Mouse (Mus musculus): ENCODE measurements around the gene Ntrk3.
A peak's percentile ranks its signal among the peaks of the same experiment; 100 is the strongest.

Gene Ntrk3

DNA sequence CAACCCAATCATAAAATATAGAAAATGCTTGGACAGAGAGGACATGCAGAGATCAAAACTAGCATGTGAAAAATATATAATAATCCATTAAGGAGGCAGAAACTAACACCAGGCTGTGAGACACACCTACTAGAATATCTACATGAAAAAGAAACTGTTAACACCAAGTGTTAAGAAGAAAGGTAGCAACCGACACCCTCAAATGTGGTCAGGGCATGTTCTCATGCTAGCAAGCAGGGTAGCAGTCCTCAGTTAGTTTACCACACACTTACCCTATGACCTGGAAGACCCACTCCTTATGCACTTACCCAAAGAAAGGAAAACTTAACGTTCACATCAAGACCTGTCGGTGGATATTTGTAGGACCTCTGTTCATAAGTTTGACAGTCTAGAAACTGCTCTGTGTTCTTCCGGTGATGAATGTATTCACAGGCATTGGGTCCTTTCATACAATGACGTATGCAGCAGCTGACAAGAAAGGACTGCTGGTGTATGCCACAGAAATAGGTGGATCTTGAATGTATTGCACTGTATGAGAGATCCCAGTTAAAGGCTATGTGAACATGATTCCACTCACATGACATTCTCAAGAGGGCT lies at the start of gene Ntrk3:
Gene Ntrk3, minus strand, starts transcription at position 399 of the 597 bp plus-strand sequence.
- DNase-seq (ENCODE audit: inconsistent ontology term) = no peak

DNA sequence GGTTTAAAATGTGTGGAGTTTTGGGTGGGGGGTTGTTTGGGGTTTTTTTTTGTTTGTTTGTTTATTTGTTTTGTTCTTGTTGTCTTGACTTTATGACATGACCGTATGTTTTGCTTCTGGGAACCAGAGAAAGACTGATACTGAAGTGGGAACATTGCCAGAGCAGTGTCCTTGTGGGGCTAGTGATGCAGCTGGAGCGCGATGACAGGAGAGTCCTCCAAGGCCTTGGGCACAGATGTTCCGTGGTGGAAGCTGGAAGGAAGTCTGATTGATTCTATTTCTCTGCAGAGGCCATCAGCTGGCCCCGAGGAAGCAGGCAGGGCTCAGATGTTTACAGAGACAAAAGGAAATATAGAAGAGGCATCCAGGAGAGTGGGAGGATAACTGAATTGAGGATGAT lies 48.1 kb upstream of the Ntrk3 start:
- no peak for DNase-seq (ENCODE audit: inconsistent ontology term)

DNA sequence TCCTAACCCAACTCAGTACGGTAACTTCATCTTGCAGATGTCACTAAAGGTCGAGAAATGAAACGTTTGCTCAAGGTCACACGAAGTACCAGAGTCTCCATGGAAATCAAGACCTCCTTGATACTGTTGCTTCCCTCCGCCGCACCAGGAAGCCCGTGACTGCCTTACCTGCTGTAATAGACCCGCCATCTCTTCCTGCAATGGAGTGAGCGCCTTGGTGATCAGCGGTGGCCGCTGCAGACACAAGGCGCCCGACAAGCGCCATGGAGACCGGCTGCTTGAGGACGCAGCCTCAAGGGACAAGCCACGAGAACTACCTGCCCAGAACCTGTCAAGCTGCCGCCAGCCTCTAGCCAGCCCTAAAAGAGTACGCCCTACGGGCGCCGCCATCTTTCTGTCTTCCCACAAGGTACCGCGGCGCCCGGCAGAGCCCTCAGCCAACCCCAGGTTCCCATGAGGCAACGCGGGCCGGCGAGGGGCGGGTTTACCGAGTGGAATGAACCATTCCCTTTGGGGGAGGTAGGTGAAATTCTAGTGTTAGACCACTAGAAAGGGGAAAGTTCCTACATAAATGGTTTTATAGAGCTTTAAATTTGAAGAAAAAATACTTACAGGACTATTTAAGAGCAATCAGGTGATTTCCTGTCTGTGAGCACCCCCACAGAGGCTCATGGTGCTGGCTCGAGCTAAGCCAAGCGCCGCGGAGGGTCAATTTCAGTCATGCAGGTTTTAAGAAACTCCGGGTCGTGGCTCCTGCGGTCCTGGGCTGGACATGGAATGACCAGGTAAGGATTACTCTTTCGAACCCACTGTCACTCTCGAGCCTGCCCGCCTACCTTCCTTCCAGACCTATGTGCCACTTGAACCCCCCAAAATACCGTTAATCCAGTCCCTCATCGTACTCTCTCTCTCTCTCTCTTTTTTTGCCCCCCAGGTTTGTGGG lies 45.1 kb upstream of the Ntrk3 start, which contains the start of the genes Mrps11 and Mrpl46:
Gene Mrps11, plus strand, starts transcription at position 481 of the 943 bp plus-strand sequence.
Gene Mrpl46, minus strand, starts transcription at position 893 of the 943 bp plus-strand sequence.
- DNase-seq (ENCODE audit: inconsistent ontology term) = peak; percentile 90

DNA sequence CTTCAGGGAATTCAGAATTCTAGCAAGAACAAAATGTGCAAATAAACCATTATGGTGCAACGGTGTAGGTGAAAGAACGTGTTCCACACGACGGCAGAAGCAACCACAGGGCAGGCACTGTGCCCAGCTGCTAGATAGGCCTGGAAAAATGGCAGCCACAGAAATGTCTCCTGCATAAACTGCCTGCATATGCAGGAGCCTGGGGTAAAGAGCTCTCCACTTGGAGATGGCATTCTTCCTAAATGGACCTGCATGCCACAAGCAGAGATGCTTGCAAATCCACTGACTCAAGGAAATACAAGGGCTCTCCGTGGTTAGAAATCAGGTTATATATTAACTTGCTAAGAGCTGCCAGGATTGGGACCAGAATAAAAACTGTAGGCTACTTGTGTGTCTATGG lies 40.9 kb upstream of the Ntrk3 start:
- no peak for DNase-seq (ENCODE audit: inconsistent ontology term)

DNA sequence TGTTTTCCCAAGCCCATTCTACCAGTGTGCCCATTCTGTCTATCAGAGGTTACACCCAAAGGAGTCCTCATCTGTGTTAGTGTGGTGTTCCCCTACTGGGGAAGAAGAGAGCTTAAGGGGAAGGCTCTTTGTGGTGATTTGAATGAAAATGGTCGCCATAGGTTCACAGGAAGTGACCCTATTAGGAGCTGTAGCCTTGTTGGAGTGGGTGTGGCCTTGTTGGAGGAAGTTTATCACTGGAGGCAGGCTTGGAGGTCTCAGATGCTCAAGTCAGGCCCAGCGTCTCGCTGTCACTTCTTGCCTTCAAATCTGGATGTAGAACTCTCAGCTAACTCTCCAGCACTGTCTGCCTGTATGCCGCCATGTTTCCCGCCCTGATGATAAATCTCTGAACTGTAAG lies 33.1 kb upstream of the Ntrk3 start:
- no peak for DNase-seq (ENCODE audit: inconsistent ontology term)

- peak; percentile 14 for DNase-seq (ENCODE audit: inconsistent ontology term)
Measured at GRCm38 (mm10) chr7:78769075-78769652, 31.4 kb upstream of the Ntrk3 start.

DNA sequence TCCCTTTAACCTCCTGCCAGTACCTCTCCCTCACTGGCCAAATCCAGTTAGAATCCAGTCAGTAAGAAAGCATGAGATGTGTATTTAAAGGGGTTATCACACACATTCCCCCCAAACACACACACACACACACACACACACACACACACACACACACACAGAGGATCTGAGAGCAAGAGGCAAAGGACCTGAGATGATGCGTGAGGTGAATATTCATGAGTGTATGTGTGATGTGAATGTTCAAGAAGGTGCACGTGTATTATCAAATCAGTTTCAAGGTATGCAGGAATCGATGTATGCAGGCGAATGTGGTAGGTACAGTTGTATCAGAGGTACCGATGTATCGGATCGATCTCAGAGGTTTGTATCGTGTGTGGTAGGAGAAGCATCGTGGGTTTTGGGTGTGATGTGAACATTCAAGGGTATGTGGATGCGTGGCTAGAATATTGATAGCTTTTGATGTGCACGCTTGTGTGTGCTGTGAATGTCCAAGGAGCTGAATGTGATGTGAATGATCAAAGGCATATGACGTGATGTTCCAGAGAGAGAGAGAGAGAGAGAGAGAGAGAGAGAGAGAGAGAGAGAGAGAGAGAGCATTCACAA lies 30.2 kb upstream of the Ntrk3 start:
- no peak for DNase-seq (ENCODE audit: inconsistent ontology term)

DNA sequence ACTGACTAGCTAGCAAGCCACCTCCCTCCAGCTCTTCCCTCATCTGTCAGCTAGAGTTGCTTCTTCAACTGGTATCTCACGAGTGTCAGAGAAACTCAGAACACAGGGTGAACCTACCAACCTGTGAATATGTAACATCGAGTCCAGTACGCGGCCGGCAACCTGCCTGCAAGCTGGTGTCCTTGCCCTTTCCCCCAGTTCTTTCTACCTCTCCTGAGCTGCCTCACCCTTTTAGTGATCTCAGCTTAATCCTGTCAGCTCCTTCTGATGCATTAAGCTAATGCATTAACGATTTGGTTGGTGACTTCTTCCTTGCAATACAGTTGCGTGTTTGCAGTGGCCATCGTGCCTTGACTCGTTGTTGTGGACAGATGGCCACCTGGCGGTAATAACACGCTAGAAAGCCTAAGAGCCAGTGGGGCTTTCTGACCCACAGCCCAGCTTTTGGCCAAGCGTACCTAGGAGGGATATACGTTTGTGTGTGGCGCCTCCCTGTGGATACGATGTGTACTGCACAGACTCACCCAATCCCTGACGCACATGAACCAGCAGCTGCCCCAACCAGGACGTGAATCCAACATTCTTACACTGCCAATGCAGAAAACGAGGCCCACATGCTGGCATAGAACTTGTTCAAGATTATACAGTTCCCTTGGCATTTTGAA lies 28.3 kb upstream of the Ntrk3 start:
- peak; percentile 85 for DNase-seq (ENCODE audit: inconsistent ontology term)

GRCm38 (mm10) chr7:78765215-78765631 lies 27.4 kb upstream of the Ntrk3 start:
- DNase-seq (ENCODE audit: inconsistent ontology term) = no peak

- DNase-seq (ENCODE audit: inconsistent ontology term) = no peak
Measured at GRCm38 (mm10) chr7:78763801-78764200, 26.0 kb upstream of the Ntrk3 start.

DNA sequence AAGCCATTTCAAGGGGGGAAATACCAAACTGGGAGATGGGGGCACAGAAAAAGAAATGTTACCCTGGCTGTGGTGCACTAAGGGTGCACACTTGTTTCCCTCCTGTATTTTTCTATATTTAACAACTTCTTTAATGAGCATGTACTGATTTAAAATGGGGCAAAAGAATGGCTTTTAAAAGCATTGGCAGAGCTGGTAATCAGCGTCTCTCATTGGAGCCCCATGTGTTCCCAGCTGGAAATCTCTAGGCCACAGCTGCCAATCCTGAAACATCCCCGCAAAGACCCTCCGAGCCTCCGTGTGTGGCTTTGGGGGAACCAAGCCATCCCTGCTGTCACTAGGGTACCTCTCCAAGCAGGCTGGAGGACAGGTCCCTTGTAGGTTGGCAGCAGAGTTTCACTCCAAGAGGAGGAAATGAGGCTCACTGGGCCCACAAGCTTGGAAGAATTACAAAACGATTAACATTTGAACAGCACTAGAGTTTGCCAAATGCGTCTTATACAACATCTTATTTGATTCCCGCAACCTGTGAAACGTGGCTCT lies 16.7 kb upstream of the Ntrk3 start:
- no peak for DNase-seq (ENCODE audit: inconsistent ontology term)

DNA sequence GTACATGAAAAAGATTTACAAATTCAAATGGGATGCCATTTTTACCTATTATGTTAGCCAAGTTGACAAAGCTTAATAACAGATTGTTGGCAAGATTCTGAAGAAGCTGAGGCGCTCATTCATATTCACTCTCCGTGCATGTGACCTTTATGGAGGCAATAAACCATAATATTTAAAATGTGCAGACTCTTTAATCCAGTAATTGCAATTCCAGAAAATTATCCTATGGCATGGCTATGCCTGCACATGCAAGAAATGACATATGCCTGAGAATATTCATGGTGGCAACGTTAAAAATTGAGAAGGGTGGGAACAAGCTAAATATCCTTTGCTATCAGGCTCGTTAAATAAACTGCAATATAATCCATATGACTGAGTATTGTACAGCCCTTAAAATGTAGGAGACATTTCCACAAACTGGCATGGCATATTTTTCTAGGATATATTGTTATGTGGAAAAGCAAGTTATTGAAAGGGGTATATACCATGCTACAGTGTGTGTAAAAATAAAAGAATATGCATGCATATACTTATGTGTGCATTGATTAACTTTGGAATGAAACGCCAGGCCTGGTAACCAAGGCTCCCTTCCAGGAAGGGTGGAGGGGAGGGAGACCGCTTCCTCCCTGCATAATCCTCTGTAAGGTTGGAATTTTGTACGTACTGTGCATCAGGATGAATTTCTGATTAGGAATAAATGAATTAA lies 16.1 kb upstream of the Ntrk3 start:
- no peak for DNase-seq (ENCODE audit: inconsistent ontology term)

- DNase-seq (ENCODE audit: inconsistent ontology term) = no peak
Measured at GRCm38 (mm10) chr7:78752961-78753360, 15.1 kb upstream of the Ntrk3 start.

DNA sequence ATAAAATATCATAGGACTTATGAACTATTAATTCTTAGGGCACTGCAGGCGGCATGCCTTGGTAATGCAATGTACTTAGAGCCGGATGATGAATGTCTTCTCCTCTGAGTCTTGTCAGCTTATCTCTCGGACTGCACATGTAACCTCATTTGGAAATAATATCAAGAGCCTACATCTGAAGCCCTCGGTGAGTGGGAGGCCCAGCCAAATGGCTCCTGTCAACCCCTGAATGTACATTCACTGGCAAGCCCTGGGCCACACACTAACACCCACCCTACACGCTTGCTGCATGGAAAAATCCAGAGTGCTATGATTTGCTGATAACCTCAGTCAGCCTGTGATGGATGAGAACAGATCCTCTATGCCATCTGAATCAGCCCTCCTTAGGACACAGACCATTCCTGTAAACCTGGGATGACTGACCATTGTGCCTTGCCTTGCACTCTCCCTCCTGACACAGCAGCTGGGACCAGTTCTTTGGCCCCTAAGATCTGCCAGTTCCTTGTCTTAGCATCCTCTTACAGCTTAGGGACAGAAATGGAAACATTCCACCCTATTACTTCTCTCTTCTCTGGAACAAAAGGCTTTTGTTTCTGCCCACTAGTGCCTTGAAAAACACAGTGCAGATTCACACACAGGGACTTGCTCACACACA lies 6.0 kb upstream of the Ntrk3 start:
- DNase-seq (ENCODE audit: inconsistent ontology term) = no peak

- no peak for DNase-seq (ENCODE audit: inconsistent ontology term)
Measured at GRCm38 (mm10) chr7:78739351-78740000, 1.7 kb upstream of the Ntrk3 start.

DNA sequence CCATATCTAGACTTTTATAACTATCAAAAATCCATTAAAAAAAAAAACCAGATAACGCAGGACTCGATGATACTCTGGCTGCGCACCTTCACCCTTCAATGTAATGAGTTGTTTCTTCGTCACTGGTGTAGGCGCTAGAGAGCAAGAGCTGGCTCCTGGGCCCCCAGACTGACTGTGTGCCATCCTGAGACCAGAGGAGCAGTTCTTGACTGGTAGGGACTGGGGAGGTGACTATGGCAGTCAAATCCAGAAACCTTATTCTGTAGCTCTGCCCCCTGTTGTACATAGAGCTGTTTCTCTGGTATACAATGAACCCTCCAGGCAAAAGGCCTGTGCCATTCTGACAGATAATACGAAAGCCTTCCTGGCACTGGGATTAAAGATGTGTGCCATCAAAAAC lies 616 bp downstream of the Ntrk3 start:
- DNase-seq (ENCODE audit: inconsistent ontology term) = no peak

- DNase-seq (ENCODE audit: inconsistent ontology term) = no peak
Measured at GRCm38 (mm10) chr7:78731391-78731790, 6.4 kb downstream of the Ntrk3 start.

- DNase-seq (ENCODE audit: inconsistent ontology term) = no peak
Measured at GRCm38 (mm10) chr7:78724591-78724990, 13.2 kb downstream of the Ntrk3 start.

GRCm38 (mm10) chr7:78722051-78722450 lies 15.8 kb downstream of the Ntrk3 start:
- no peak for DNase-seq (ENCODE audit: inconsistent ontology term)
